Mouse (Mus musculus) adrenal gland (tissue): Measurements from ENCODE around the gene Krtap14.

Experiments
- intact Hi-C: fragments of 180-260 bp; cut with DNase I; formaldehyde crosslinking; loops from one replicate; pipeline ENCODE4 v1.15.1; 2025
- long read RNA-seq, 2 experiments: library from polyadenylated mRNA; unstranded; transcript quantifications; one replicate each; pipeline ENCODE4 v2.0.0; 2020; ENCODE audit warnings: borderline replicate concordance in 1 of 2; ENCODE audit not compliant: insufficient replicate concordance in 1 of 2

The Krtap14 gene
- long read RNA-seq, experiment 1: 0 reads
- long read RNA-seq, experiment 2: 0 reads

DNA sequence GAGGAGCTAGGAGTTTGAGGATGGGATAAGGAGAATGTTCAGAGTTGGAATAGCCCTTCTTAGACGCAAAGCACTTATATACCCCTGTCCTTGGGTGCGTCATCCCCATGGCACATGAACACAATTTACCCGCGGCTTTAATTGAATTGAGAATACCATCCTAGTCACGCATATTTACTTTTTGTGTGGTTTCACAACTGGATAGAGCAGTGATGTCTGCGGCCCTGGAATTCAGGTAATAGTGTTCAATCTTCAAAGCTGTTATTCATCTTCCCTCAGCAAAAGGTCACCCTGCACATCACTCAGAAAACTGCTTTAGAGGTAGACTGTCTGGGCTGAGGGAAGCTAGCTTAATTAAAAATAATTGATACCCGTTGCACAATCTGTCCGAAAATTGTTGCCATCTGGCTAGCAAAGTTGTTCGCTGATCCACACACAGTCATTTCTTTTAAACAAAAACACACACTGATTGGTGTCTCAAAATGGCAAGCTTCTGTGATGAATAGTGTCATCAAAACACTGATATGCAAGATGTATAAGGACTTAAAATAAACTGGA, at the start of gene Krtap14:
TSS of gene Krtap14 (minus strand) at position 51 of the 558 bp plus-strand sequence.
- intact Hi-C loops: loop anchor here (10.0 kb wide), 1 partner anchor 451 kb away; no protein-coding TSS in a partner anchor

DNA sequence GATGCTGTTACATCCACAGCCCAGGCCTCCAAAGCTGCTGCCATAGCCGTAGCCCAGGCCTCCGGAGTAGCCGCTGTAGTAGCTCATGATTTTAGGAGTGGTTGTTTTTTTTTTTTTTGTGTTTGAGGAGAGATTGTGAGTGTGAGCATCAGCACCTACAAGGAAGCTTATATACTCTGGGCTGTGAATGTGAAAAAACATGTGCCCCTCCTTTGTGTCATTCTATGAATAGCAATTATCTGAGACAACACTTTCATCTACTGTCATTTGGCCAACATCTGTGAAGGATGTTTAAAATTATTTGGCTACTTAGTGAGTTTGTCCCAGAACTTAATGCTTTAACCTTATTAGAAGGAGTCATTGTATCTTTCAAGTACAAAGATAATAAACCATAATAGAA, 48.2 kb upstream of the Krtap14 start, which contains the start of gene Krtap19-2:
TSS of gene Krtap19-2 (minus strand) at position 101 of the 400 bp plus-strand sequence.
- intact Hi-C loops: no loop called here

GRCm38 (mm10) chr16:88869311-88869710, 43.4 kb upstream of the Krtap14 start, which contains the start of gene Krtap19-1:
TSS of gene Krtap19-1 (minus strand) at chr16:88869411.
- intact Hi-C loops: no loop called here

GRCm38 (mm10) chr16:88864887-88865407, 39.0 kb upstream of the Krtap14 start:
- intact Hi-C loops: no loop called here

DNA sequence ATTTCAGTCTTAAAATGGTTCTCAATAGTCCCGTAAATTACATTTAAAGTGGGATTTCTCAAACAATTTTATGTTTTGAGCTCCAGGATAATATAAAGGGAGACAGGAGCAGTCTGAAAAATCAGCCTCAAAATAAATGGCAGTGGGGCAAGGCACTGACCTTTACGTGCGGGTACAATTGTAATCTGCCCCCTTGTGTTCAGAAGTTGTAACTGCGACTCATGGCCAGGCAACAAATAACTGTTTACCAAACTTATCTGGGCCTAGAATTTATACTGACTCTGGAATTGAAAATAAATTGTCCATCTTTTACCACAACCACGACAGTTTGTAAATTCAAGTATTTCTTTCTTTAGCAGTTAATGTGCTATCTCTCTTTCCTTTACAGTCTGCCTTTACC, 25.5 kb upstream of the Krtap14 start:
- intact Hi-C loops: no loop called here

DNA sequence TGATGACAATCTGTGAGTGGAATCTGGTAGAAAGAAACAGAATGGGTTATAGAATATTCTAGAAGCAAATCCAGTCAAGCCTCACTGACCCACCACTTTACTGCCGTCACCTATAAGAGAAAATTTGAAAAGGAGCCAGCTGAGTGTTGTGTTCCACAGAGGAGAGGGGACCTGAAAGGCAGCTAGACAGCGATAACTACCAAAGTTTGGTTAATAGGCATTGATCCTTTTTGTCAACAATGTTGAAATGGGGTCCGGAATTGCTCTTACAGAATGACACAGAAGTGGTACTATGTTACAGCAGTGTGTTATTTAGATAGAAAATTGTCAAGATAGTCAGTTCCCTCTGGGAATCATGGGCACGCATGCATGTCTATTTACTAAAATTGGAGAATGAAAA, 22.6 kb upstream of the Krtap14 start:
- intact Hi-C loops: no loop called here

DNA sequence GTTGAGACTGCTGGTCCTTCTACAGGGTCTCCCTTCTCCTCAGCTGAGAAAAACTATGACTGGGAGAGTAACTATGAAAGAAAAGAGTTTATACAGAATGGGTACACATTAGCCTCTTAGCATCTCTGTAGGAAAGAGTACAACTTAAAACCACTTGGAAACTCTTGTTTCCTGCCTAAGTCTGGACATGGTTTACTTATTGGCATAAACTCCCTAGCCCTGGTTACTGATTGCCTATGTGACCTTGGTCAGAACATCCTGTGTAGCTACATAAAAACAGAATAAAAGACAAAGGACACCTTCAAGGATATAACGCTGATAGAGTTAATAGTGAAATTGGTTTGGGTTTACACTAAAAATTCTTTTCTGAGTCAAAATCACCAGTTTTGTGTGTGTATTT, 21.4 kb upstream of the Krtap14 start:
- intact Hi-C loops: no loop called here

DNA sequence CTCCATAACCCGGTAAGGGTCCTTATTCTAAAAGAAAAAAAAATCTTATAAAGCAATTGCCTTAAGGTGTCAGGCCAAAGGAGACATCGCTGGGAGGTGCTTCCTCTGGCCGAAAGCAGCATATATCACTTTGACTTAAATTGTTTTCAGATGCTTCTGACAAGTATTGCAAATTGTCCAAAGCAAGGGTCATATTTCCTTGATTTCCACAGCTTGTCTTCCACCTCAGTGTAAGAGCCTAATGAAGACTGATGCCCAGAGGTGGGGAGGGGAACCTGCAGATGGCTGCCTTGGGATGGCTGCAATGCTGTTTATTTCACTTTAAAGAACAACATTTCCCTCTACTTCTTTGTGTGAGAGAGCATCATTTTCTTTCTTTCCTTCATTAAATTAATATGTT, 1.0 kb upstream of the Krtap14 start:
- intact Hi-C loops: loop anchor here (10.0 kb wide), 1 partner anchor 452 kb away; no protein-coding TSS in a partner anchor

DNA sequence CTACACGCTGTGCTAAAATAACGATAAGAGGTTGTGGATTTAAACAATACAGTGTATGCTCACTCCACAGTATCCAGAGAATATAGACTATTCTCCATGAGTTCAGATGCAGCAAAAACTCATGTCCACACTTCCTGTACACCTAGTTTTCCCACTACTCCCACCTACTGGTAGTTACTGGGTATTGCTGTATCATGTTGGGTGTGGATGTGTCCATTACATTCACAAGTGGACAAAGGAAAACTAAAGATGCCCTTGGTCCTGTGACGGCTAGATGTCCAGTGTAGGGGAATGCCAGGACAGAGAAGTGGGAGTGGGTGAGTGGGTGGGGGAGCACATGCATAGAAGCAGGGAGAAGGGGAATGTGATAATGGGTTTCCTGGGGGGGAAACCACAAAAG, 2.2 kb downstream of the Krtap14 start:
- intact Hi-C loops: loop anchor here (10.0 kb wide), 1 partner anchor 449 kb away; no protein-coding TSS in a partner anchor

- intact Hi-C loops: loop anchor here (10.0 kb wide), 1 partner anchor 445 kb away; no protein-coding TSS in a partner anchor
Observed at GRCm38 (mm10) chr16:88820066-88820465, 5.9 kb downstream of the Krtap14 start, which contains the start of gene Krtap15. TSS of gene Krtap15 (plus strand) at chr16:88820215.

DNA sequence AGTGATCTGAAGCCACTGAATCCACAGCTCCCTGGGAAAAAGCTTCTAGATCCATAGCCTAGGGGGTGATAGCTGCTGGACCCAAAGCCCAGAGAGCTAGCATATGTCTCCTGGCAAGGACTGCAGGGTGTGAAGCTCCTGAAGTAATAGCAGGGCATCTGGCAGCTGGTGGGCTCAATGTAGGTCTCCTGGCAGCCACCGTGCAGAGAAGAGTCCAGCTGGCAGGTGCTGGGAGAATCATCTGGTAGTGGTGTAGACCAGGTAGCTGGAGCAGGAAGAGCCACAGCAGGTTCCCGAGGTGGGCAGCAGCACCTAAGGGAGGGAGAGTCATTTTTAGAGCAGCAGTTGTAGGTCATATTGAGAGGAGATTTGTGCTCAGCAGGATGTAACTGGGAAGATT, 14.1 kb downstream of the Krtap14 start, which contains the start of gene Gm20741:
TSS of gene Gm20741 (minus strand) at position 394 of the 400 bp plus-strand sequence.
- intact Hi-C loops: no loop called here

DNA sequence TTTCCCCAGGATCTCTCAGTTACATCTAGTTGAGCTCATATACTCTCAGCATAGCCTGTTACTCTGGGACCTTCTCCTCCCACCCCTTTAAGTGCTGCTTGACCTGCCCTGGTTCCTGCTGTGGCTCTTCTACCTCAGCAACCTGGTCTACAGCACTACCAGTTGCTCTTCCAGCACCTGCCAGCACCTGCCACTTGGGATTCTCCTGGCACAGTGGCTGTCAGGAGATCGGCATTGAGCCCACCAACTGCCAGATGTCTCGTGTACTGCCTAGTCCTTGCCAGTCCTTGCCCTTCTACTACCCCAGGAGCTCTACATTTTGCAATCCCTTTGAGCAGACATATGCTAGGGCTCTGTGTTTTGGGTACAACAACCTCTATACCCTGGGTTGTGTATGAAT, 39.2 kb downstream of the Krtap14 start:
- intact Hi-C loops: no loop called here

GRCm38 (mm10) chr16:88777596-88777995, 48.3 kb downstream of the Krtap14 start, which contains the start of gene Gm5965:
TSS of gene Gm5965 (plus strand) at chr16:88777896.
- intact Hi-C loops: no loop called here

DNA sequence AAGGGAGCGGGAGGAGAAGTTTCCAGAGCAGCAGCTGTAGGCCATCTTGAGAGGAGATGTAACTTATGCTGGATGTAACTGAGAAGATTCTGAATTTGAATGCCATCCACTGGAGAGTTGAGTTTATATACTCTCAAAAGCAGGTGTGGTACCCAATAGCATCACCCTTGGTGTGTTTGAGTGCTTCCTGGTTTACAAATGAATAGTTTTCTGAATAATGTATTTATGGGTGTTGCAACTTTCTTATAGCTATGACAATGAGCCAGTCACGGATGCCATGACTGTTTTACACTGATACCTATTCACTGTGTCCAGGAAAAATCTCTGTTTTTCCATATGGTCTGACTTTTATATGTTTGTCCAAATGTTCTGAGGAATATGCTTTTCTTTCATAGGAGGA, 51.8 kb downstream of the Krtap14 start, which contains the start of gene 2310057N15Rik:
TSS of gene 2310057N15Rik (minus strand) at position 101 of the 400 bp plus-strand sequence.
- intact Hi-C loops: no loop called here
